Mouse (Mus musculus) ES-E14 (cell line): ENCODE data around the gene Ube2d1. TPM values are rescaled to one million over a fixed set of nuclear protein-coding genes. Genes with fewer than 3 reads are reported as not detected.

Experiments used
- DNase-seq: peaks from one replicate; pipeline ENCODE4 v3.0.0-alpha.2; 2013; ENCODE audit warnings: low read depth, low spot score
- H3K27ac ChIP-seq: 2 replicates; pipeline ENCODE4 v1.5.1; 2012; ENCODE audit warnings: low read depth, mild to moderate bottlenecking, low read length, moderate library complexity, mixed read lengths; ENCODE audit not compliant: poor library complexity, insufficient read depth, severe bottlenecking
- H3K36me3 ChIP-seq: 2 replicates; pipeline ENCODE4 v1.6.1; 2012; ENCODE audit warnings: mild to moderate bottlenecking, low read length, moderate library complexity, mixed read lengths; ENCODE audit not compliant: control insufficient read depth, poor library complexity, insufficient read depth, severe bottlenecking
- H3K4me1 ChIP-seq, 2 experiments: fragments of 150-350 bp in 1 of 2; sonication (generic) in 1 of 2; 2 replicates each; pipeline ENCODE4 v1.6.1; 2012; ENCODE audit warnings: low read length in 2 of 2, mild to moderate bottlenecking in 1 of 2, mixed read lengths in 1 of 2; ENCODE audit not compliant: control insufficient read depth in 2 of 2, insufficient read depth in 2 of 2, poor library complexity in 1 of 2
- H3K4me3 ChIP-seq, 2 experiments: fragments of 150-350 bp in 1 of 2; sonication (generic) in 1 of 2; 2 replicates each; pipeline ENCODE4 v1.5.1; 2012; ENCODE audit warnings: low read length in 2 of 2, low read depth in 1 of 2, mild to moderate bottlenecking in 1 of 2, mixed read lengths in 1 of 2; ENCODE audit not compliant: insufficient read depth in 1 of 2, poor library complexity in 1 of 2, severe bottlenecking in 1 of 2
- H3K9ac ChIP-seq: 2 replicates; pipeline ENCODE4 v1.6.1; 2012; ENCODE audit warnings: low read depth, mild to moderate bottlenecking, low read length, mixed read lengths; ENCODE audit not compliant: poor library complexity, insufficient read depth, severe bottlenecking
- H3K9me3 ChIP-seq: fragments of 150-350 bp; sonication (generic); 2 replicates; pipeline ENCODE4 v1.6.1; 2012; ENCODE audit warnings: low read depth, mild to moderate bottlenecking, low read length; ENCODE audit not compliant: control insufficient read depth, insufficient read depth
- CHD2 ChIP-seq: IDR thresholded peaks from 2 replicates; pipeline ENCODE4 v1.6.1; 2014; ENCODE audit warnings: mild to moderate bottlenecking, low read depth, low read length, inconsistent platforms
- HCFC1 ChIP-seq: IDR thresholded peaks from 2 replicates; pipeline ENCODE4 v1.6.1; 2012; ENCODE audit warnings: low read length, inconsistent platforms, borderline replicate concordance; ENCODE audit not compliant: insufficient read depth
- MAFK ChIP-seq: IDR thresholded peaks from 2 replicates; pipeline ENCODE4 v1.6.1; 2014; ENCODE audit warnings: mild to moderate bottlenecking, low read depth, low read length, inconsistent platforms; ENCODE audit not compliant: insufficient read depth
- ZC3H11A ChIP-seq: IDR thresholded peaks from 2 replicates; pipeline ENCODE4 v1.6.1; 2012; ENCODE audit warnings: low read depth, mild to moderate bottlenecking, inconsistent platforms, low read length, borderline replicate concordance
- ZNF384 ChIP-seq: IDR thresholded peaks from 2 replicates; pipeline ENCODE4 v1.6.1; 2012; ENCODE audit warnings: low read depth, low read length, inconsistent platforms
- in situ Hi-C, 2 experiments: fragments of 600-800 bp; cut with MboI; formaldehyde crosslinking; loops; one replicate each; pipeline ENCODE4 v1.15.1; 2025; ENCODE audit warnings: low sequenced_read_pairs in 2 of 2, inconsistent platforms in 1 of 2; ENCODE audit not compliant: unreplicated experiment in 2 of 2
- total RNA-seq: library from RNA; depleted of rRNA; stranded (reverse); fragments of 300-350 nt; gene quantifications from 2 replicates; pipeline ENCODE4 v1.2.3, GENCODE M21; 2012

The Ube2d1 gene
- total RNA-seq, 1 experiment: 8.3 TPM

DNA sequence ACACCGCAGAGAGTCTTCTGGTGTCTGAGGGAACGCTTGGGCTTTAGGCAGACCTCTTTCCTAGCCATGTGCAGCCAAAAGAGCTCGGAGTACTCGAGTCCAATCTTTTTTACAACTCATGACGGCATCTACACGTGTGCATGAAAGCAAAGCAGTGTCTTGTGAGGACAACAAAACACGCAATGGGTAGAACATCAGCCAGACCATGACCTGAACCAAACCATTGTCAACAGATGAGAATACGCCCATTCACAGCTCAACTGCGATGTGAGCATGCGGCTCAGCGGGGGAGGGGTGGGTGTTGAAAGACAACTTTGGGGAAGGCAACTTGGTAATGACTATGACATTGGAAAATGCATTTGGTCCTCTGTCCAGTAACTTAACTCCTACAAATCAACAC lies 17.6 kb downstream of the Ube2d1 start:
- Histone ChIP-seq H3K4me3 (no peak overlapping the region), H3K36me3 (no peaks in the 10 kb centered on the region), H3K27ac (no peak overlapping the region), H3K9ac (no peak overlapping the region), H3K9me3 (no peaks in the 10 kb centered on the region), H3K4me1 (peaks cover 0 to 10% of the 10 kb centered on the region in 2 experiments; a peak in 1 of 4 replicates)
- no peak for DNase-seq
- TF ChIP-seq ZC3H11A: no peak
- no peak for TF ChIP-seq CHD2
- TF ChIP-seq ZNF384: no peak
- TF ChIP-seq HCFC1: no peak
- TF ChIP-seq MAFK: no peak
- in situ Hi-C loops: no loop called here

- no peak for DNase-seq
- in situ Hi-C loops: no loop called here
- H3K27ac ChIP-seq: no peak overlapping the region
- peaks cover 3% of the 10 kb centered on the region; the same call in 1 of the 2 replicates for H3K36me3 ChIP-seq
- no peaks in the 10 kb centered on the region for H3K9me3 ChIP-seq
- H3K9ac ChIP-seq: no peak overlapping the region
- TF ChIP-seq ZNF384: no peak
- no peak for TF ChIP-seq HCFC1
- TF ChIP-seq ZC3H11A: no peak
- TF ChIP-seq CHD2: no peak
- TF ChIP-seq MAFK: no peak
- peaks cover 0 to 10% of the 10 kb centered on the region in 2 experiments; a peak in 1 of 4 replicates for H3K4me1 ChIP-seq
- H3K4me3 ChIP-seq: no peak overlapping the region
These were observed 20.0 kb downstream of the Ube2d1 start for GRCm38 (mm10) chr10:71265067-71265466.

DNA sequence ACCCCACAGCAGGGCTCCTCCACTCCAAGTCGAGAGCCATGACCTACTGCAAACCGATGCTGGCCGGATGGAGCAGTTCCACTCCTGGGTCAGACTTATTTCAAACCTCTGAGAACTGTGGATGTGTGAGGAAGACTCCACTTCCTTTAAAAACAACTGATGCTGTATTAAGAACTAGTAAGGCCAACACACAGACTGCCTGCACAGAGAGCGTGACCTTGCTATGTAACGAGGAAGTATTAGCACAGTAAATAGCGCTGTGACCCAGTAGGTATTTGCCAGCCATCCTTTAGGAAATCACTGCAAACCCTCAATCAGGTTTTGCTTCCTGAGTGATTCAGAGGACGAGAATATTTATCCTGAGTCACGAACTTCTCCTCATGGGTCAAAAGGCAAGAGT lies 23.4 kb downstream of the Ube2d1 start:
- Histone ChIP-seq H3K4me1 (peaks cover 0 to 3% of the 10 kb centered on the region in 2 experiments; a peak in 2 of 4 replicates), H3K36me3 (peaks cover 3% of the 10 kb centered on the region; the same call in 1 of the 2 replicates), H3K9ac (no peak overlapping the region), H3K4me3 (no peak overlapping the region), H3K27ac (no peak overlapping the region), H3K9me3 (no peaks in the 10 kb centered on the region)
- TF ChIP-seq CHD2 (no peak), HCFC1 (no peak), ZC3H11A (no peak), ZNF384 (no peak), MAFK (no peak)
- in situ Hi-C loops: no loop called here
- no peak for DNase-seq

DNA sequence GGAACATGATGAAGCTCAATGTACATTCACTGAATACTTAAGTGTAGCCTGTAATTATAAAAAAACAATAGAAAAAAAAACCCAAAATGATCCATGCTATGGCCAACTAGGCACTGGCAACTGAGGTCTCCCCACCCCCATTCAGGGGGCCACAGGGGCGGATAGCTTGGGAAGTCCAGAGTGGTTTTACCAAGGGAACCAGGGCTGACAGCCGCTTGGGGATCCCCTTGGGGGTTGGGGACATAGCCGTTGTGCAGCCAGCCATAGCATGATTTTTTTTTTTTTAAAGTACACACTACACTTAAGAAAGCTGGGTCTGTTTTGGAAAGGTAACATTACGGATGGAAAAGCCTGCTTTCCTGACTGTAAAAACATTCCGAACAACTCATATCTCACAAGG lies 26.1 kb downstream of the Ube2d1 start:
- H3K9ac ChIP-seq: no peak overlapping the region
- H3K27ac ChIP-seq: no peak overlapping the region
- no peak overlapping the region for H3K4me3 ChIP-seq
- no peak for TF ChIP-seq CHD2
- no peaks in the 10 kb centered on the region for H3K9me3 ChIP-seq
- peaks cover 0 to 2% of the 10 kb centered on the region in 2 experiments; a peak in 2 of 4 replicates for H3K4me1 ChIP-seq
- peaks cover 3% of the 10 kb centered on the region; the same call in 1 of the 2 replicates for H3K36me3 ChIP-seq
- no peak for DNase-seq
- in situ Hi-C loops: no loop called here

GRCm38 (mm10) chr10:71258516-71258915 lies 26.5 kb downstream of the Ube2d1 start:
- no peak overlapping the region for H3K4me3 ChIP-seq
- TF ChIP-seq ZNF384 (no peak), ZC3H11A (no peak), CHD2 (no peak), MAFK (no peak), HCFC1 (no peak)
- in situ Hi-C loops: no loop called here
- no peaks in the 10 kb centered on the region; a peak in 1 of 4 replicates for H3K4me1 ChIP-seq
- no peak overlapping the region for H3K27ac ChIP-seq
- peaks cover 3% of the 10 kb centered on the region; the same call in 1 of the 2 replicates for H3K36me3 ChIP-seq
- H3K9me3 ChIP-seq: no peaks in the 10 kb centered on the region
- no peak for DNase-seq
- no peak overlapping the region for H3K9ac ChIP-seq
